Mouse (Mus musculus) bone marrow, adult 2 months (tissue): ENCODE results near the gene Btf3l4.

Source experiments
- CTCF ChIP-seq: fragments of 200-500 bp; IDR thresholded peaks from 2 replicates; pipeline ENCODE4 v1.5.1; 2011; ENCODE audit warnings: low read length, control low read depth; ENCODE audit not compliant: control insufficient read depth, insufficient read depth
- POLR2A ChIP-seq: fragments of 200-500 bp; IDR thresholded peaks from 2 replicates; pipeline ENCODE4 v1.6.1; 2011; ENCODE audit warnings: low read depth, mild to moderate bottlenecking, control low read depth, low read length, borderline replicate concordance; ENCODE audit not compliant: control insufficient read depth

DNA sequence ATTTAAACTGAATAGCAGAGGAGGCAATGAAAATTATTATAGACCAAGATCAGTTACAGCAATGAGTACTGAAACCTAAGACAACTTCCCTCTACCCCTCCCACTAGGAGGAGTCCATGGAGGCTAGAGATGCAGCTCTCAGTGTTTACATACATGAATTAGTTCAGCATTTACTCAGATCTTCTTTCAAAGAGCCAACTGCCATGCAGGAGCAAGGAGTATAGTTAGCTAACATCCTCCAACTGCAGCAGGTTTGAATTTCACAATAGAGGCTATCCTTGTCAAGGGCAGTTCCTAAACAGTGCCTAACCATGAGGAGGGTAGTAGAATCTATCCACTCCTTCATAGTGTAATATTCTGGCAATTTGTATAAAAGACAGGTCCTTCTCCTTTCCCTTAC is 64.9 kb downstream of the Btf3l4 start:
- TF ChIP-seq CTCF (no peak), POLR2A (no peak)
